Mouse (Mus musculus): ENCODE data around the gene Btn1a1.
A peak's percentile ranks its signal among the peaks of the same experiment; 100 is the strongest.

The Btn1a1 gene

DNA sequence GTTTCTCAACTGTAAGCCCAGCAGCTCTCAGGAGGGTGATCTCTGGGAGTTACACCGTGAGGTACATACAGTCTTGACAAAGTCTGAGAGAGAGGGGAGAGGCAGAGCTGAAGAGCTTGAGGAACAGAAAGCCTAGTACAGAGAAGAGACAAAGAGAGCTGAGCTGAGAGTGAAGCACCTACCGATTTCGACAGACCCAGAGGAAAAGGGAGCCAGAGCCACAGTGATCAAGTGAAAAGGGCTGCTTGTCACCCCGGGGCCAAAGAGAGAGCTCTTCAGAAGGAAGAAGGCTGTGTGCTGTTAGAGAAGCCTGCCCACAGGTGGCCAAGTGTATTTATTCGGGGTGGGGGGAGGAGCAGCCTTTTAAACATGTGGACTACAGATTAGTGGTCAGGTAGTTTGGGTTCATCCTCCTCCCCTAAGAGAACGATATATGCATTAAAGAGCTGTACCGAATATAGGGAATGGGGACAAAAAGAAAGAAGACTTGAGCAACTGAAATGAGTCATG is at the start of gene Btn1a1:
Gene Btn1a1, minus strand, starts transcription at position 302 of the 510 bp plus-strand sequence.
- DNase-seq: peak; percentile 40

DNA sequence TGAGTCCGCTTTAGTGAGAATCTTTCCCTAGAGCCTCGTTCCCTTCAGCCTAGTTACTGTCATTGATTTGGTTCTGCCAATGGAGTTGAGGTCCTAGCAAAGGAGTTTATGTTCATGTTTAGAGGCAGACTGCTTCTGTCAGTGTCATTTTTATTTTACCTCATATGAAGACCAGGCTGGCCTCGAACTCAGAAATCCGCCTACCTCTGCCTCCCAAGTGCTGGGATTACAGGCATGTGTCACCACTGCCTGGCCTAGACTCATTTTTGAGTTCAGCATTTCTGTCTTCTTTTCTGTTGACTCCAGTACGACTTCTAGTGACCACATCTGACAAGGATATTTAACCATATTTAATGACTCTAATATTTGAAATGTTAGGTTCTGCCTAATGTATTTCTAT is 49.6 kb upstream of the Btn1a1 start:
- no peak for DNase-seq

DNA sequence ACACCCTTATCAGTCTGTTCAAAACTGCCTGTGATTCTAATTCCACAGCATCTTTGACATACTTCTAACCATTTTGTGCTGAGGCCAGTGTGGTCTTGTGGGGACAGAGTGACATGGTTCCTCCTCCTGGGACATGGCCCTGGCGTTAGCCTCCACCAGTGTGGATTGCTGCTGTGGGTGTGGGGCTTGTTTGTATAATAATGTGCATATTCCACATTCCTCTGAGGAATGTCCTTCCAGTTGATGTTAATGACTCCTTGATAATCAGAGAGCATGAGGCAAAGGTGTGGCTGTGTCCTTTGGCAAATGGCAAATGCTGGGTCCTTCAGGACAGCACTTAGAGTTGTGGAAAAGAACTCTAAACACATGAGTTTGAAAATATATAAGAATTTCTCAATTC is 47.8 kb upstream of the Btn1a1 start:
- no peak for DNase-seq

DNA sequence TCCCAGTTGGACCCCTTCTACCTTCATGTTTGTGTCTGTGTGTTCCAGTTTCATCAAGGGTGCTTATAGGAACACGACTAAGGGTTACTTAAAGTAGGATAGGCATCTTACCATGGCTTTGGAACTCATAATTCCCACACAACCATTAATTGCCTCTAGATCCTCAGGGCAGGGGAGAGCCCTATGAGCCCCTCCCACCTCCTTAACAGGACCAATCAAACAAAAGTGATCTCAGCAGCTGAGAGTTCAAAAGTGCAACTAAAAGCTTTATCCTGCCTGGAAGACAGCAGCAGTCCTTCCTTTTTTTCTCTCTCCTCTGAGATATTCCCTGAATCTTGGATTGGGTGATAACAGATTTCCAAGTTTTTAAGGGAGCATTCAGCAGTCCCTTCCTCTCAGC is 44.4 kb upstream of the Btn1a1 start:
- DNase-seq: no peak

DNA sequence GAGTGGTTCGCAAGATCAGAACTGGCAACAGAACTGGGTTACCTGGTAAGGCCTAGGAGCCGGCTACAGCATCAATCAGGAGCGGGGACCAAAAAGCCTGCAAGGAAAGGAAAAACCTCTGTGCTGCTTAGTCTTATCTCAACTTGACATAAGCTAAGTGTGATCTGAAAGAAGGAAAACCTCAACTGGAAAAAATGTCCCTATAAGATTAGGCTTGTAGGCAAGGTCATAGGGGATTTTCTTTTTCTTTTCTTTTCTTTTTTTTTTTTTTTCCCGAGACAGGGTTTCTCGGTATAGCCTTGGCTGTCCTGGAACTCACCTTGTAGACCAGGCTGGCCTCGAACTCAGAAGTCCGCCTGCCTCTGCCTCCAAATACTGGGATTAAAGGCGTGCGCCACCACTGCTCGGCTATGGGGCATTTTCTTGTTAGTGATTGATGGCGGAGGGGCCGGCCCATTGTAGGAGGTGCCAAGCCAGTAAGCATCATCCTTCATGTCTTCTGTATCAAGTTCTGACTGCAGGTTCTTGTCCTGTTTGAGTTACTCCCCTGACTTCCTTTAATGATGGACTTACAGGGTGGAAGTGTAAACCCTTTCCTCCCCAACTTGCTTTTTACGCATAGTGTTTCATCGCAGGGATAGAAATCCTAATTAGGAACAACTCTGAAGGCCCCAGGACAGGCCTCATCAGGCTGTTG is 41.3 kb upstream of the Btn1a1 start:
- DNase-seq: no peak

DNA sequence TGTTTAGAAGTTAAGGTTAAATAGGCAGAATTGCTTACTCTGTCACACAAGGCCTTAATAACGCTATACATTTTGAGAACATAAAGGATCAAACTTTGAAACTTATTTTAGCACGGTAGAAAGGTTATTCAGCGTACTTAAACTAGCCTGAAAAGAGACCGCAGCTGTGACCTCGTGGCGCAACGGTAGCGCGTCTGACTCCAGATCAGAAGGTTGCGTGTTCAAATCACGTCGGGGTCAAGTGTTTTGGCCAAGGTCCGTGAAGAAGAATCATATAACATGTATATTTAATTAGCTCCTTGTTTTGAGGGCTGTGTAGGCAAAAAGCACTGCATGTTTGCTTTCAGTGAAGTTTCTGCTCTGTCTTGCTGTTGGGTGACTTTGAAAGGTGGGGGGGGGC is 40.6 kb upstream of the Btn1a1 start:
- DNase-seq: peak; percentile 79

DNA sequence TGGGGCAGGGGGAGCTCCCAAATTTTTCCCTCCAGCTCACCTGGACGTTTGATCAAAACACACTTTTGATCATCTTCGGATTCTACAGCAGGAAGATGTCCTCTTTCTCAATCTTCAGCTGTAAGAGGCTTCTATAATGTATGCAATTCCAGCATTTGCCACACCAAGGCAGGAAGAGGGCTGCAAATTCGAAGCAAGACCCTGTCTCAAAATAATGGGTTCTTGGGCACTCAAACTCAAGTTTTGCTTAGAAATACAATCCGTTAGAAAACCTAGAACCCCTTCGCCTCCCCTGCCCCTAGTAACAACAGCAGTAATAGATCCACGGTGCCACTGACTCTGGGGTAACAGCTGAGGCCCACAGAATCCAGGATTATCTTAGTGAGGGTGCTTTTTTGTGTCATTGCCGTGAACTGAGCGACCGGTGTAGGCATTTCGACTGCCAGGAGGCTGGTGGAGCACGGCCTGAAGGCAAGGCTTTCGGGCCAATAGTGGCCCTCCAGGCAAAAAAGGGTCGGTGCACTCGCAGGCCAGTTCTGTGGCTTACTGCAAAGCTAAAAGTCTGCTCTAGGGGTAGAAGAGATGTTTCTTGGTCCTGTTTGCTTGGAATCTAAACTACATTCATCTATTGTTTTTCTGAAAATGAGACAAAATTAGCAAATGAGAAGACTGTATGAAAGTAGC is 40.1 kb upstream of the Btn1a1 start:
- peak; percentile 43 for DNase-seq

DNA sequence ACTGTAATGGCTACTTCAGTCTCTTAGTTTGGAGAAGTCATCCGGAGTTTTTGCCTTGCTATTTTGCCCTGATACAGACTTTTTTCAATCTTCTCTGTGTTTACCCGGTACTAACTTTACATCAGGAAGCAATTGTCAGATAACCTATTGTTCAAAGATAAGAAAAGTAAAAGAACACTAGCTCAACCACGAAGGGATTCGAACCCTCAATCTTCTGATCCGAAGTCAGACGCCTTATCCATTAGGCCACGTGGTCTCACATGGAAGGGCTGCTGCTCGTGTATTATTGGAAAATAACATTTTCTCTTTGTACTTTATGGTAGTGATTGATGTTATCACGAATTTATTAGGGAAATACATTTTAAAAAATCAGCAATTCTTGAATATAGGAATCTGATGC is 38.1 kb upstream of the Btn1a1 start:
- DNase-seq: peak; percentile 76

DNA sequence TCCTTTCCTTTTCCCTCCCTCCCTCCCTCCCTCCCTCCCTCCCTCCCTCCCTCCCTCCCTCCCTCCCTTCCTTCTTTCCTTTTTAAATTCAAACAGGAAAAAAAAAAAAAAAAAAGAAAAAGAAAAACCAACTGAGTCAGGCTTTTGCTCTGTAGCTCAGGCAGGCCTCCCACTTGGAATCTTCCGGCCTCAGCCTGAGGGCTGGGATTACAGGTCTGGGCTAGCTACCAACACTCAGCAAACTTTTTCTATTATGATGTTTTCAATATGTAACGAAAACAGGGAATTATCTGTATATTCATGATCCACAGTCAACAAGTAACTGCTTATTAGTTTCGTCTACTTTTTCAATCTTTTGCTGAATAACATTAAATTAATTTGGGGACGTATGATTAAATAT is 37.2 kb upstream of the Btn1a1 start:
- no peak for DNase-seq

DNA sequence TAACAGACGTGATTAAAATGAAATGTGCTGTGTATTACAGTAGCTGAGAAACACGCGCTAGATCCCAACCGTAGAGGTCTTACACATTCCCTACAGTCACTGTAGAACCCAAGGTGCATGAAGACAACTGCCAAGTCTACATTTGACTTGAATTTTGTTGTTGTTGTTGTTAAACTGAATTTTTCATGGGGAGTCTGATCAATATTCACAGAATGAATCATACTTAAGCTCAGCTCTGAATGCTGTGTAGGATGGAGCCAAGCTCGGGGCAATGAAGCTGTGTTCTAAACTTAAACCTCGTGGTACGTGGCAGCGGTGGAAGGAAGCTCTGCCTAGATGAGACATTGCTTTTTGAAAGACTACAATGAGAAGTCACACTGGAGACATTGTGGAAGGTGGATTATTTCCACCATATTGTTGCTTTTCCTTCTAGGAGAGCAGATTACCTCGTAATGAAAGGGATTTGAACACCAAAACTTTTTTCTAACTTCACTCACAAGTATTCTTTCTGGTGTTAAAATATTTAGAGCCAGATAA is 36.4 kb upstream of the Btn1a1 start:
- no peak for DNase-seq

DNA sequence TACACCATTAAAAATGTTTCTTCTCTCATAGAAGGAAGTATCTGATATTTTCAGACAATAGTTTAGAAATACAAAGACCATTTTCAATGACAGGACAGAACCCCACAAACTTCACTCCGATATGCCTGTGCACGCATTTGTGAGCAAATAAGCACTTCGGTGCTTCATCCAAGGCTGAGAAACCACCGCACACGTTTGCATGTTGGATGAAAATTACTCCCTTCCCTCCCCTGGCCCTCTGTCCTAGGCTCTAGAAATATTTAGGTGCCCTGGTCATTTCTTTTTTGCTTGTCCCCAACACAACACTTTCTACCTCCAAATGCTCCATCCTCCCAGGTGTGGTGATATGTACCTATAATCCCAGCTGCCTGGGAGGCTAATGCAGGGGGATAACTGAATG is 35.8 kb upstream of the Btn1a1 start:
- no peak for DNase-seq

DNA sequence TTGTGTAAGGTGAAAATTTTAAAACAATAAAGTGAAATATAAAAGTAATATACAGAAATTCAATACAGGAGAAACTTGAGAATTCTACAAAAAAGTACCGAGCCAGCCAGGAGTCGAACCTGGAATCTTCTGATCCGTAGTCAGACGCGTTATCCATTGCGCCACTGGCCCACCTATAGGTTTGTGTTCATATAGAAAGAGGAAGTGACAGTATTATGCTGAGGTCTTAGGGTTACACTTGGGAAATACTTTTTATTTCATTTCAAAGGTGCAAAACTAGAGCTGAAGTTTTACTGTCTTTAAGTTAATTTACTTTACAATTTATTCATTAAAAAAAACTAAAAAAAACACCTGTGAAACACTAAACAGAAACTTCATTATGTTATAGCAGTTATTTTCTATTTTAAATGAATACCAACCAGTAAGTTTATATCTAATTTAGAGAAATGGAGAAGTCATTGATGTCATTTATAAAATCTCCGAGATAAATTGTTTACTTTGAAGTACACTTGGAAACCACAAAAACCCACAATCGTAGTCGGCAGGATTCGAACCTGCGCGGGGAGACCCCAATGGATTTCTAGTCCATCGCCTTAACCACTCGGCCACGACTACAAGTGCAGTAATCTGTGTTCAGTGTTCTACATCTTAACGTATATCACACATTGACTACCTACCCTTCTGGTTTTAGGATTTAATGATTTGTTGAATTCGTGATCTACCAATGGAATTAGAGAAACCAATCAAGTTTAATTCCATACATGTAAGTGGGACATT is 34.9 kb upstream of the Btn1a1 start:
- peak; percentile 83 for DNase-seq

DNA sequence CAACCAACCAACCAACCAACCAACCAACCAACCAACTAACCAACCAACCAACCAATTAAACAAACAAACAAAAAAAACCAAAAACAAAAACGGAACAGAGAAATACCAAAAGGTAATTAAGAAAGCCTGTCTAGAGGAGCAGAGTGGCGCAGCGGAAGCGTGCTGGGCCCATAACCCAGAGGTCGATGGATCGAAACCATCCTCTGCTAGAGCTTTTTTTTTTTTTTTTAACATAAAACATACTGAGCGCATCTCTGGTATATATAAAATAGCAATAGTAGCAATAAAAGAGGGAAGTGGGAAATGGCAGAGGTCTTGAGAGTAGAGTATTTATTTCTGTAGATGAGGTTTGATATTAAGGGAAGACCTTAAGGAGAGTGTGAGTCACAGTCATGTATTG is 34.2 kb upstream of the Btn1a1 start:
- DNase-seq: no peak

DNA sequence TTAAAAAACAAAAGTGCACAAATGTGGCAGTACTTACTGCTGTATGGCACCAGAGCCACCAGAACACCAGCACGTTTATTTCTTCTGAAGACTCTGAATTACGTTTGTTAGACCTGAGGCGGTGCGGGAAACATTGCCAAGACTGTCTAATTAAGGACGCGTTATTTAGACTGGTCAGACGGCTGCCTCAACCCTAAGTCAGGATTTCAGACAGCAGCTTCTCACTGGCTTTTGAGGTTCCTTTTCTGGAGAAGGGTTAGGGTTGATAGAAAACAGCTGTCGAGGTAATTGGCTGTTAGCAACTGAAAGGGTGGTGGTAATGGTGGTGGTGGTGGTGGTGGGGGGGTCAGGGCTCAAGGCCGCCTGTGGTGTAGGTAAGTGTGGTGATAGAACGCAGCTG is 33.0 kb upstream of the Btn1a1 start:
- DNase-seq: no peak

DNA sequence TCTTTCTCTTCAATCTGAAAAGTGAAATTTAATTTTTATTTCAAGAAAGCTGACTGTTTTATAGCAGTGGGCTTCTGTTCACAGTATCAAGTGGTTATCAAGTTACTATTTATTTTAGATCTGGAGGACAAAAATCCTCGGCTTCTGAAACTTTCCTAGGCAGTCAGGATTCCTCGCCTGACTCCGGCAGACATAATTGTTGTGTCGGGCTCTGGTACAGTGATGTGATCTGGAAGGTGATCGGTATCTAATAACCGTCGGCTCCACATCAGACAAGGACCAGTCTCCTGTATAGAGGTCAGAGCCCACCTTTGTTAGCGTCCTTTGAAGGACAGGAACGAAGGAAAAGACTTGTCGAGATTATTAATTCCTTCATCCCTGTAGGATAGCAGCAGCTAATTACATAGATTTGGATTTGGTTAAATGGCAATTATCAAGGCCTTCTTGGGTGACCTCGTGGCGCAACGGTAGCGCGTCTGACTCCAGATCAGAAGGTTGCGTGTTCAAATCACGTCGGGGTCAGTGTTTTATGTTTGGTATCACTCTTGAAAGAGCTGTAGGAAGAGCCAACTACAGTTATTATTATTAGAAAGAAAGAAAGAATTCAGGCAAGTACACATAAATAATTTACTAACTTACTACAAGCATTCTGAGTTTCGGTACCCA is 32.1 kb upstream of the Btn1a1 start:
- peak; percentile 35 for DNase-seq

DNA sequence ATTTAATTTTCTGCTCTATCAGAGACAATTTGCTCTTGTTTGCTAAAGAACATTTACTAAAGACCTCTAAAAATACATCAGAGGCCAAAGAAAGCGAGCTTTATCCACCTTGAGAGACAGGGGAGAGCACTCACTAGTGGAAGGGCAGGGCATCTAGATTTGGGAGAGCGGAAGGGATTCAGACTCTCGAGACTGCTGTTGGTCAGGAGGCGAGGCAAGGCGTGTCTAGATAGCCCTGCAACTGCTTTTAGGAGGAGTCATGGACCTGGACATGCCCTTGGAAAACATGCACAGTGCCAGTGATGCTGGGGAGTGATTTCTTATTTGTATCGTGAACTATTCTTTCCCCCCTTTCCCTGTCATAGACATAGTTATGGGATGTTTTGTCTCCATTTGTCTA is 29.8 kb upstream of the Btn1a1 start:
- DNase-seq: no peak

DNA sequence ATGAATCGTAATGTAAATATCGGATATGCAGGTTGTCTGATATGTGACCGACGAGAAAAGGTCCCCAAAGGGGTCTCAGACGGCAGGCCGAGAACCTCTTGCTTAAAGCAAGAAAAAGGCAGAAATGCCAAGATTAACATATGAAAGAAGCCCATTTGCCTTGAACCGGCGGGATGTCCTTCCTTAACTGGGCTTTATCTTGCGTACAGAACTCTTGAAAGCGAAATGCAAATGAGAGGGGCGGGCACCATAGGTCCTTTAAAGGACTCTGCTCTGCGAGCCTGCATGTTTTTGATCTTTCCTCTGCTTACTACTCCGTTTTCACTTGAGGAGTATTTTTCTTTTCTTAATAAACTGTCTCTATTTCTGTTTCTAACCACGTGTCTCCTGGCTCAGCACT is 26.3 kb upstream of the Btn1a1 start:
- no peak for DNase-seq

DNA sequence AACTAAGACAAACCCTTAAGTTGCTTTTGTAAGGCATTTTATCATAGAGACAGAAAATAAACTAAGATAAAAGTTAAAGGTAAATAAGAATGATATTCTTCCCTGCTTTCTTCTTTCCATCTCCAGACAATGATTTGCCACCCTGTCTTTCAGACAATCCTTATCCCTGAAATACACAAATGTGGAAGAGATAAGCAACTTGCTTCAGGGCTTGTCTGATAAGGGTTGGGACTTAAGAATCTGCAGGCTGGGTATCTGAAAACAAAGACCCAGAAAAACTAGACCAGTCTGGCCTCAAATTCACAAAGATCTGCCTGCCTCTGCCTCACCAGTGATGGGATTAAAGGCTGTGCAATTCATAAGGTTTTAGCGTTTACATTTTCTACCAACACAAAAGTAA is 25.6 kb upstream of the Btn1a1 start:
- no peak for DNase-seq

DNA sequence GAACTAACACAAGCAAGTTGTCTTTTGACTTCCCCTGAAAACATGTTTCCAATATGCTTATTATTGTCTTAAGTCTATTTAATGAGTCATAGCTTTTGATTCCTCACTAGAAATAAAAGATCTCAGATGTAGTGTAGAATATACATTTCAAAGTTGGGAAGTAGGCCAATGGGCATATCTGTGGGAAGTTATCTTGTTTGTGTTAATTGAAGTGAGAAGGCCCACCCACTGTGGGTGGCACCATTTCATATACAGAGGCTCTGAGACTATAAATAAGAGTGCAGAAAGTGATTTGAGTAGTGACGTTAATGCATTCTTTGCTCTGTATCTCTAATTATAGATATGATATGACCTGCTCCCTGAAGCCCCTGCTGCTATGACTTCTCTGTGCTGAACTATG is 25.2 kb upstream of the Btn1a1 start:
- no peak for DNase-seq

DNA sequence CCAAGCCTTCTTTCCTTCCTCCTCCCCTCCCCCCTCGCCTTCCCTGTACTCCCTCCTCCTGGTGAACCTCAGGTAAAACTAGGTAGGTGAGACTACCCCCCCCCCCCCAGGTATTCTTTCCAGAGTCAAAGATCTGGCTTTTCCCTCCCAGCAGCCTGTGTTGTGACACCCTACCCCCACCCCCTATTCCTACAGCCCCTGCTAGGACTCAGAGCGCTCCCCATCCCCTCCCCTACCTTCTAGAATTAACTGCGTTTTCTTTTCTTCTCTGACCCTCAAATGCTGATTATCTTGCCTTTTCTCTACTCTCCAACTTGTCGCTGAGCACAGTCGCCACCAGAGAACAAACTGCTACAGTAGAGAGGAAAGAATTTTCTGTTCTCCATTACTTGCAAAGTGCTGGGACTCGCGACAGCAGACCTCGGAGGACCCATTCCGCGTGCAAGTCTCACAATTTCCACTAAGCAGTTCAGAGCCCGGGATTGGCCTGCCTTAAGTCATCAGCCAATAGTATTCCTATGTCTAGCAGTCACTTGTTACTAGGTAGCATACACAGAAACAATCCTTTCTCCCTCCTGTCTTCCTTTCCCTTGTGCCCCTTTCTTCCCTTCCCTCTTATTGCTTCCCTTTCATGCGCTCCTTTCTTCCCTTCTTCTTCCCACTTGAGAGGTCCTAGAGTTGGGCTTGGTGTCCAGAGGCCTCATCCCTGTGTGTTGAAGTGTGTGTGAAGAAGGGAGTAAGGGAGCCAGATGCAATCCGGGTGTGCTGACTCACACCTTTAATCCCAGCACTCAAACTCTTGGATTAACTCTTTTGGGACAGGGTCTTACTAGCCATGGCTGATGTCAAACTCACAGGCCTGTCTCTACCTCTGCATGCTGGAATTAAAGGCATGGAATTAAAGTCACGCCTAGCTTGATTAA is 23.0 kb upstream of the Btn1a1 start, which contains the start of gene Btn2a2:
Gene Btn2a2, minus strand, starts transcription at position 458 of the 923 bp plus-strand sequence.
- DNase-seq: peak; percentile 61

DNA sequence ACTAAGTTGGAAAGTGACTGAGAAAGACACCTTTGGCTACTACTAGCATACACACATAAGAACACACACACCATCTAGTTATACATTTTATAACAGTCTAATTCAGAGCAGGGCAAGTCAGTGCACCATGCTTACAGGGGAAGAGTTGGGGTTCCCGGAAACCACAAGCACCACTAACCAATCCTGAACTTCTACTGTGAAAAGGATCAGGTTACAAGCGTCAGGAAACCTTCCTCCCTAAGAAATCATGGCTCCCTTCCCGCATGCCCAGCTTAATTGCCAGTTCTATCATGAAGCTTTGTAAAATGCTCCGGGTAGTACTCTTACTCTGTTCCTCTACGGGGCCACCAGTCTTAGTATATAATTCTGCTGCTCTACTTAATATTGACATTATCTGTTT is 19.6 kb upstream of the Btn1a1 start:
- no peak for DNase-seq

DNA sequence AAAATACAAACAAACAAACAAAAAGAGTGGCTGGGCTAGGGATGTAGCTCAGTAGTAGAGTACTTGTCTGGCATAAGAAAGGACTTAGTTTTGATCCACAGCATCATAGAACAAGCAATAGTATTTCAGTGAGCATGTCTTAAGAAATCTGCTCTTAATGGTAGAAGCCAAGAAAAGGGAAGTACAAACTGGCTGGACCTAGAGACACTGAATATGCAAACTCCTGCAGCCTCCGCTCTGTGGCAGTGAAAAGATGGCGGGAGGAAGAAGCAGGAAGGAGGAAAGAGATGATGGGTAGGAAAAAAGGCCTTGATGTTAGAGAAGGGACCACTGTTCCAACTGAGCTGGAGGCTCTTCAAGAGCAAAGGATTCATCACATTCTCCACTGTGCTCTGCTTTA is 17.5 kb upstream of the Btn1a1 start:
- no peak for DNase-seq
